ENCODE assay signal across 8 mouse cellular contexts in genomic region chr6:148705711-148706110, GRCm38 (mm10).
DNase-seq lines count a peak whose midpoint lies in the region; ATAC-seq and TF ChIP-seq lines count a peak whose summit lies in the region.

No protein-coding gene starts in this region.

- H3K36me3 ChIP-seq in heart, embryonic 10.5 days: no peaks in the 10 kb centered on the region
- no peaks in the 10 kb centered on the region for H3K36me3 ChIP-seq in lung, embryonic 14.5 days (ENCODE audit: insufficient read depth)

- peak; percentile 83 for DNase-seq in heart, adult 11 months
- no peak for DNase-seq in heart, embryonic 10.5 days (ENCODE audit: low spot score)
- peak; percentile 13 for DNase-seq in urinary bladder, postnatal 14 days (ENCODE audit: low spot score)
- DNase-seq in urinary bladder, postnatal 10 days (ENCODE audit: low spot score): no peak
- DNase-seq in lung, embryonic 14.5 days: peak; percentile 61
- peak; percentile 45 for DNase-seq in testis, postnatal 14 days (ENCODE audit: low spot score)
- no peak for DNase-seq in cerebellum, adult 2 months

- H3K4me3 ChIP-seq in heart, embryonic 10.5 days: no peak overlapping the region
- no peak overlapping the region for H3K4me3 ChIP-seq in cortical plate, adult 2 months (ENCODE audit: insufficient read depth, low read length)
- H3K4me3 ChIP-seq in lung, embryonic 14.5 days (ENCODE audit: low read depth, low read length): no peak overlapping the region
- H3K4me3 ChIP-seq in cerebellum, adult 2 months (replicated peaks; ENCODE audit: insufficient read depth, low read depth, low read length): no peak overlapping the region

- H3K9me3 ChIP-seq in heart, embryonic 10.5 days: no peaks in the 10 kb centered on the region
- H3K9me3 ChIP-seq in lung, embryonic 14.5 days (ENCODE audit: low read depth, low read length): no peaks in the 10 kb centered on the region

- no peak overlapping the region for H3K27ac ChIP-seq in heart, embryonic 10.5 days
- no peak overlapping the region for H3K27ac ChIP-seq in cortical plate, adult 2 months (ENCODE audit: insufficient read depth, low read length)
- H3K27ac ChIP-seq in lung, embryonic 14.5 days (ENCODE audit: low read depth): no peak overlapping the region
- H3K27ac ChIP-seq in cerebellum, adult 2 months (ENCODE audit: insufficient read depth, low read length): no peak overlapping the region

- no peak overlapping the region for H3K4me2 ChIP-seq in lung, embryonic 14.5 days

- 25% methylated on average over 2 of the region's 2 CpGs for WGBS in heart, embryonic 10.5 days
- 22% methylated on average over 2 of the region's 2 CpGs for WGBS in lung, embryonic 14.5 days
- 38% methylated on average over 2 of the region's 2 CpGs for WGBS in cerebellum, adult 2 months

- no peaks in the 10 kb centered on the region for H3K27me3 ChIP-seq in heart, embryonic 10.5 days (ENCODE audit: insufficient read depth, poor library complexity, severe bottlenecking)
- H3K27me3 ChIP-seq in lung, embryonic 14.5 days (ENCODE audit: insufficient read depth, low read length): no peaks in the 10 kb centered on the region
- no peaks in the 10 kb centered on the region for H3K27me3 ChIP-seq in cerebellum, adult 2 months (ENCODE audit: control insufficient read depth, insufficient read depth, low read length)

- H3K9ac ChIP-seq in lung, embryonic 14.5 days: no peak overlapping the region

- no peak for TF ChIP-seq POLR2A in cortical plate, adult 2 months (IDR thresholded peaks at IDR 0.05; ENCODE audit: extremely low read depth, insufficient read depth, low read length)
- no peak for TF ChIP-seq POLR2A in cerebellum, adult 2 months (IDR thresholded peaks at IDR 0.05; ENCODE audit: borderline replicate concordance, insufficient read depth, low read length)

- TF ChIP-seq CTCF in cortical plate, adult 2 months (IDR thresholded peaks at IDR 0.05; ENCODE audit: extremely low read depth, insufficient read depth, low read length): peak; percentile 41; the same call in 1 of the 2 replicates
- peak; percentile 62 for TF ChIP-seq CTCF in lung, embryonic 14.5 days (IDR thresholded peaks at IDR 0.05; ENCODE audit: low read depth)
- TF ChIP-seq CTCF in cerebellum, adult 2 months (IDR thresholded peaks at IDR 0.05; ENCODE audit: borderline replicate concordance, insufficient read depth, low read depth, low read length): no peak

- no peak for ATAC-seq in lung, embryonic 14.5 days (ENCODE audit: insufficient read depth)

- H3K4me1 ChIP-seq in heart, embryonic 10.5 days: no peaks in the 10 kb centered on the region
- no peaks in the 10 kb centered on the region for H3K4me1 ChIP-seq in cortical plate, adult 2 months (ENCODE audit: control insufficient read depth, insufficient read depth, low read length)
- no peaks in the 10 kb centered on the region for H3K4me1 ChIP-seq in lung, embryonic 14.5 days (ENCODE audit: insufficient read depth)
- no peaks in the 10 kb centered on the region for H3K4me1 ChIP-seq in cerebellum, adult 2 months (ENCODE audit: control insufficient read depth, insufficient read depth, low read length)

Comparison
In these comparisons a context has a peak if more than half of its experiments do, and no peak if none do; other contexts are left out.
1. DNase-seq: peak in heart, adult 11 months (single experiment), urinary bladder, postnatal 14 days (single experiment), lung, embryonic 14.5 days (single experiment) and testis, postnatal 14 days (single experiment); none in heart, embryonic 10.5 days (single experiment), urinary bladder, postnatal 10 days (single experiment) and cerebellum, adult 2 months (0 of 2).